Mouse (Mus musculus) limb, embryonic 12.5 days (tissue): Measurements from ENCODE around the gene Ppp1r11. TPM values are rescaled to one million over a fixed set of nuclear protein-coding genes. Genes with fewer than 3 reads are reported as not detected.

ENCODE experiments used
- ATAC-seq: fragments of 200-750 bp; cut with Nextera tagmentation; 2 replicates; pipeline ENCODE4 v1.8.0; 2017; ENCODE audit warnings: low read depth, moderate TSS enrichment; ENCODE audit not compliant: insufficient number of reproducible peaks, insufficient read depth, low FRiP score, low TSS enrichment
- H3K27ac ChIP-seq: fragments of 300-500 bp; sonication (generic); 2 replicates; pipeline ENCODE4 v1.5.1; 2016; ENCODE audit warnings: mild to moderate bottlenecking, moderate library complexity
- H3K27me3 ChIP-seq: fragments of 300-500 bp; sonication (generic); 2 replicates; pipeline ENCODE4 v1.6.1; 2016; ENCODE audit warnings: mild to moderate bottlenecking, moderate library complexity
- H3K36me3 ChIP-seq: fragments of 300-500 bp; sonication (generic); 2 replicates; pipeline ENCODE4 v1.6.1; 2016; ENCODE audit warnings: mild to moderate bottlenecking, moderate library complexity
- H3K4me1 ChIP-seq: fragments of 300-500 bp; sonication (generic); replicated peaks from 2 replicates; pipeline ENCODE4 v1.6.1; 2016
- H3K4me2 ChIP-seq: fragments of 300-500 bp; sonication (generic); 2 replicates; pipeline ENCODE4 v1.6.1; 2016; ENCODE audit warnings: mild to moderate bottlenecking, moderate library complexity
- H3K4me3 ChIP-seq: fragments of 300-500 bp; sonication (generic); replicated peaks from 2 replicates; pipeline ENCODE4 v1.5.1; 2016; ENCODE audit warnings: mild to moderate bottlenecking
- H3K9ac ChIP-seq: fragments of 300-500 bp; sonication (generic); replicated peaks from 2 replicates; pipeline ENCODE4 v1.6.1; 2016; ENCODE audit warnings: mild to moderate bottlenecking, moderate library complexity
- H3K9me3 ChIP-seq: fragments of 300-500 bp; sonication (generic); 2 replicates; pipeline ENCODE4 v1.6.1; 2016; ENCODE audit warnings: mild to moderate bottlenecking, moderate library complexity
- WGBS: fragments of 180-500 bp; shearing (Covaris S2); methylation state at CpG from one replicate; pipeline ENCODE4 v1.1.7; 2016; 5-methylcytosine and 5-hydroxymethylcytosine counted together
- polyA plus RNA-seq: library from polyadenylated mRNA; unstranded; fragments of >200 nt; fragmentation: Nextera tagmentation; extraction: Ambion mirVana; gene quantifications from 2 replicates; pipeline ENCODE4 v1.2.1, GENCODE M21; 2016

Gene Ppp1r11
- polyA plus RNA-seq, 1 experiment from 2014 or later: 109 TPM

DNA sequence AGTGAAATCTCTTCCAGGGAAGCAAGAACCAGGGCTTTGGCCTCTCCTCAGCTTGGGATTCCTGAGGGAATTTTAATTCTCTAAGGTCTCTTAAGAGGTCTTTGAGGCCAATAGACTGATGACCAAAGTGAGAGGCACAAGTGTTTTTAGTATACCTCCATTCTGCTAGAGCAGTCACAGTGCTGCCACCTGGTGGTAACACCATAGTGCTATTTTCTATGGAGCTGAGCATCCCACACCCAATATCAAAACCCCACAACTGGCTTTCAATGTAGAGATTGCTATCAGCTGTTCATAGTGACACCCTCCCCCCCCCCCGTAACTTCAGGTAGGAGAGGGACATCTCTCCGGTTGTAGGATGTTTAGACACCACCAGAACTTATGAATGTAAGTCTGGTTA is 37.4 kb downstream of the Ppp1r11 start:
- no peaks in the 10 kb centered on the region for H3K9me3 ChIP-seq
- H3K4me1 ChIP-seq: no peaks in the 10 kb centered on the region
- no peak overlapping the region for H3K4me3 ChIP-seq
- peaks cover 10% of the 10 kb centered on the region; the same call in 1 of the 2 replicates for H3K27me3 ChIP-seq
- H3K36me3 ChIP-seq: no peaks in the 10 kb centered on the region
- no peak overlapping the region for H3K27ac ChIP-seq
- no peak overlapping the region for H3K9ac ChIP-seq
- WGBS: 21% methylated on average over 2 of the region's 2 CpGs
- H3K4me2 ChIP-seq: no peak overlapping the region
- ATAC-seq: no peak

DNA sequence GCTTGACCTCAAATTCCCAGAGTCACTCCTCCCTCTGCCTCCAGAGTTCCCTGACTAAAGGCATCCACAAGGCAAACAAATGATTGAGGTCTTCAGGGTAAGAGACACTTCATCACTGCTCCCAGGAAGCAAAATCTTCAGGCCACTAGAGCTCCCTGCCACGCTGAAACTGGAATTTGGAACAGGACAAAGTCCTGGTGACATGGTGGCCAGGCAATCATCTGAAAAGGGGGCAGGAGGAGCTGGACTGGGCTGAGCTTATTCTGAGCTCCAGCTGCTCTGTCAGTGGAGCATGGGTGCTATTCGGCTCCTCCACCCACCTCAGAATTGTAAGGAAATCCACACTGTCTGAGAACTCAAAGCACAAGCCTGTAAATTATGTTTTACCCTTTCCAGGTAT is 39.5 kb downstream of the Ppp1r11 start:
- Histone ChIP-seq H3K4me1 (no peaks in the 10 kb centered on the region), H3K27ac (no peak overlapping the region), H3K9ac (no peak overlapping the region), H3K4me3 (no peak overlapping the region), H3K27me3 (peaks cover 8% of the 10 kb centered on the region; the same call in 1 of the 2 replicates), H3K4me2 (no peak overlapping the region), H3K36me3 (no peaks in the 10 kb centered on the region), H3K9me3 (no peaks in the 10 kb centered on the region)
- ATAC-seq: no peak
- 65% methylated on average over 2 of the region's 2 CpGs for WGBS

DNA sequence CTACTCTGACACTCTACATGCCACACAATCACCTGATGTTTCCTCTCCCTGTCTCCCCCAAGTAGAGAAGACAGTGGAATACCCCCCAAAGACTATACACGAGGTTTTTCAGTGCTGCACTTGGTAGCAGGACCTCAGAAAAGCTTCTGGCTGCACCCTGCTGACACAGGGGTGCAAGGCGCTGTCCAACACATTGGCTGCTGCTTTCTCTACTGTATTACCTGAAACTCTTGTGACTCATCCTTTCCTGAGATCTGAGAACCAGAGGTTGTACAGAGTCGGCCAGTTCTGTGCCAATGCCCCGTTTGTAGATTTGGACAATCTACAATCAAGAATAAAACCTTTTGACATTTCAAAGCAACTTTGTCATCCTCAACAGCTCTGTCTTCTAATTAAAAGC is 41.7 kb downstream of the Ppp1r11 start:
- no peak for ATAC-seq
- H3K4me3 ChIP-seq: no peak overlapping the region
- no peaks in the 10 kb centered on the region for H3K4me1 ChIP-seq
- H3K9me3 ChIP-seq: no peaks in the 10 kb centered on the region
- WGBS: 60% methylated on average over 4 of the region's 4 CpGs
- H3K27me3 ChIP-seq: peaks cover 8% of the 10 kb centered on the region; the same call in 1 of the 2 replicates
- H3K4me2 ChIP-seq: no peak overlapping the region
- no peak overlapping the region for H3K9ac ChIP-seq
- no peaks in the 10 kb centered on the region for H3K36me3 ChIP-seq
- H3K27ac ChIP-seq: no peak overlapping the region

DNA sequence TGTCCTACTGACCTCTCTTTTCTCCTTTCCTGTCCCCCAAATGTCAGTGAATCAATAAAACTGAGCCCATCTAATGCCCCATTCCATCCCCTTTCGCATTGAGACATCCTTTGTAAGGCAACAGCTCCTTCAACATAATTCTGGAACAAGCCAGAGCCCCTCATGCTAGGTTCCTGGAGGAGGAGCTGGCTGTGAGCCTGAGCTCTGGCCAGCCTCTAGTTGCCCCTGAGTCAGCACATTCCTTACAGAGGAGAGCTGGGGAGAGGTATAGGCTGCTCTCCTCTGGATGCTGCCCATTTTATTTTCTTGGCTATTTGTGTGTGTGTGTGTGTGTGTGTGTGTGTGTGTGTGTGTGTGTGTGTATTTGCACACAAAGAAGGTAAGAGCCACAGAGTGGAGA is 43.3 kb downstream of the Ppp1r11 start:
- Histone ChIP-seq H3K9me3 (no peaks in the 10 kb centered on the region), H3K36me3 (no peaks in the 10 kb centered on the region), H3K4me2 (no peak overlapping the region), H3K4me1 (no peaks in the 10 kb centered on the region), H3K9ac (no peak overlapping the region), H3K27me3 (peaks cover 8% of the 10 kb centered on the region; the same call in 1 of the 2 replicates), H3K27ac (no peak overlapping the region), H3K4me3 (no peak overlapping the region)
- 55% methylated on average over 1 of the region's 1 CpGs for WGBS
- ATAC-seq: no peak

DNA sequence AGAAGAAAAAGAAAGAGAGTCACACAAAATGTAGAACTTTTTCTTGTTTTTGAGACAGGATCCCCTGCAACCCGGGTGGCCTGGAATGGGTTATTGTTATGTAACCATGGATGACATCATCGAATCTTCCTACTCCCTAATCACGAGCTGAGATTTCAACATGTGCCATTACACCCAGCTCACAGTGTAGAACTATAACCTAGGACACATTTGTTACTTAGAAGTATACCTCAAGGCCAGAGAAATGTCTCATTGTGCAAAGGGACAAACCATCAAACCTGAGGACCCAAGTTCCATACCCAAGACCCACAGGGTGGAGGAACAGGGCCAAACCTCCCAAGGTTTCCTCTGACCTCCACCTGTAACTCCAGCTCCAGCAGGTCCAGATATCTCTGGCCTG is 47.9 kb downstream of the Ppp1r11 start:
- Histone ChIP-seq H3K27ac (no peak overlapping the region), H3K27me3 (no peaks in the 10 kb centered on the region), H3K9ac (no peak overlapping the region), H3K4me1 (no peaks in the 10 kb centered on the region), H3K36me3 (no peaks in the 10 kb centered on the region), H3K9me3 (no peaks in the 10 kb centered on the region), H3K4me2 (no peak overlapping the region), H3K4me3 (no peak overlapping the region)
- WGBS: 79% methylated on average over 3 of the region's 3 CpGs
- no peak for ATAC-seq

DNA sequence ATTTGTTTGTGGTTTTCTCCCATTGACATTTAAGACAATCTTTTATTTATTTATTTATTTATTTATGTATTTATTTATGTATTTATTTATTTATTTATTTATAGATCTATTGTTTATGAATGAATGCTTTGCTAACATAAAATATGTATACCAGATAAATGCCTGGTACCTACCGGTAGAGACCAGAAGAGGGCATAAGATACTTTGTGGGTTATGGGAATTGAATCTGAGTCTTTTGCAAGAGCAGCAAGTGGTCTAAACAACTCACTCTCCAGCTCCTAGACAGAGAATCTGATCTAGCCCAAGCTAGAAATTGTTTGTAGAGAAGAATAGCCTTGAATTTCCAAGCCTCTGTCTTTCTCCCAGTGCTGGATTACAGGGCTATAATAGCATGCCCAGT is 50.9 kb downstream of the Ppp1r11 start:
- Histone ChIP-seq H3K4me1 (no peaks in the 10 kb centered on the region), H3K27me3 (no peaks in the 10 kb centered on the region), H3K9me3 (no peaks in the 10 kb centered on the region), H3K27ac (no peak overlapping the region), H3K4me3 (no peak overlapping the region), H3K9ac (no peak overlapping the region), H3K36me3 (no peaks in the 10 kb centered on the region), H3K4me2 (no peak overlapping the region)
- ATAC-seq: no peak
- WGBS: 34% methylated on average over 1 of the region's 1 CpGs

DNA sequence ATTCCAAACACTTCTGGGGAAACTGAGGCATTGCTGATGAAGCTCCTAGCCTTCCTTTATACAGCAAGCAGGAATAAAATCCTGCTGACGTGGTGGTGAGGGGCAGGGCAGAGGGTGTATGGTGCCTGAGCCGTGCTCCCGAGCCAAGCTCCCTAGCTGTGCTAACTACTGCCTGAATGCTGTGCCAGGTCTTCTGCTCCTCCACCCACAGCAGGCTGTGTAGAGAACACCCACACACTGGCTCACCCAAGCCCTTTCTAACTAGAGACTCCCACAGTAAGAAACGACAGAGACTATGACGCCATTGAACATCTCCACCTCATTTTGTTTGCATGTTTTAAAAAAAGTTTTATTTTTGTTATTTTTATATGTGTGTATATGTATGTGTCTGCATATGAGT is 51.5 kb downstream of the Ppp1r11 start:
- no peaks in the 10 kb centered on the region for H3K36me3 ChIP-seq
- ATAC-seq: no peak
- H3K4me3 ChIP-seq: no peak overlapping the region
- no peaks in the 10 kb centered on the region for H3K27me3 ChIP-seq
- no peaks in the 10 kb centered on the region for H3K9me3 ChIP-seq
- H3K27ac ChIP-seq: no peak overlapping the region
- no peak overlapping the region for H3K4me2 ChIP-seq
- H3K9ac ChIP-seq: no peak overlapping the region
- 77% methylated on average over 5 of the region's 5 CpGs for WGBS
- H3K4me1 ChIP-seq: no peaks in the 10 kb centered on the region

DNA sequence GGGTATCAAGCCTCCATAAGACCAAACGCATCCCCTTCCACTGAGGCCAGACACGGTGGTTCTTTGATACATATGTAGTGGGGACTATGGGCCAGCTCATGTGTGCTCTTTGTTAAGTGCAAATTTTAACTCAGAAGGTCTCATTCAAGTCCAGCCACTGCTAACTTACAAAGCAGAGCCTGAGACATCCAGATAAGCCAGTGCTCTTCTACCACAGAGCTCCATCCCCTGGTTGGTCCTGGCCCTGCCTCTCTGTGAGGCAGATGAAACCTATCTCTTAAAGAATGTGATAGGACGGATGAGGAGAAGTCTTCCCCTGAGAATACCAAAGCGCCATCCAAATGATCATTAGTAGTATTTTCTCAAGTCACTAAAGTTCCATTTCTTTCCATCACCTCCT is 52.2 kb downstream of the Ppp1r11 start:
- Histone ChIP-seq H3K4me1 (no peaks in the 10 kb centered on the region), H3K4me2 (no peak overlapping the region), H3K27ac (no peak overlapping the region), H3K27me3 (no peaks in the 10 kb centered on the region), H3K4me3 (no peak overlapping the region), H3K9me3 (no peaks in the 10 kb centered on the region), H3K9ac (no peak overlapping the region), H3K36me3 (no peaks in the 10 kb centered on the region)
- 77% methylated on average over 4 of the region's 4 CpGs for WGBS
- ATAC-seq: no peak

Other genes with a start within 250 kb of the Ppp1r11 start
- gene H2-M10.5, start 178.8 kb downstream of the Ppp1r11 start, polyA plus RNA-seq: not detected in 2 replicates
- not detected in 2 replicates for gene H2-M10.6, start 139.6 kb downstream of the Ppp1r11 start, polyA plus RNA-seq
- 49.5 and 57.3 TPM in 2 replicates for gene Trim26, start 114.6 kb downstream of the Ppp1r11 start, polyA plus RNA-seq
- 0.15 and 0.41 TPM in 2 replicates for gene Trim15, start 84.5 kb downstream of the Ppp1r11 start, polyA plus RNA-seq
- 5.8 and 6.7 TPM in 2 replicates for gene Trim10, start 82.2 kb downstream of the Ppp1r11 start, polyA plus RNA-seq
- gene Trim40, start 61.6 kb downstream of the Ppp1r11 start, polyA plus RNA-seq: not detected in 2 replicates
- not detected in 2 replicates for gene Trim31, start 53.6 kb downstream of the Ppp1r11 start, polyA plus RNA-seq
- gene Rnf39, start 8.8 kb downstream of the Ppp1r11 start, polyA plus RNA-seq: 0.73 and 1.3 TPM in 2 replicates
- gene Znrd1, start 6.8 kb upstream of the Ppp1r11 start, polyA plus RNA-seq: 114 and 115 TPM in 2 replicates
- gene Znrd1as, start 6.9 kb upstream of the Ppp1r11 start, polyA plus RNA-seq: 7.0 and 7.4 TPM in 2 replicates
- gene 2410137M14Rik, start 29.5 kb upstream of the Ppp1r11 start, polyA plus RNA-seq: not detected in 2 replicates
- gene H2-M5, start 37.8 kb upstream of the Ppp1r11 start, polyA plus RNA-seq: 1.4 and 1.9 TPM in 2 replicates
- 124 and 130 TPM in 2 replicates for gene Zfp57, start 49.4 kb upstream of the Ppp1r11 start, polyA plus RNA-seq
- gene Mog, start 71.7 kb upstream of the Ppp1r11 start, polyA plus RNA-seq: 0.24 TPM in 1 of 2 replicates, not detected in the other
- 18.0 and 18.1 TPM in 2 replicates for gene Gabbr1, start 94.2 kb upstream of the Ppp1r11 start, polyA plus RNA-seq
- gene Olfr90, start 136.8 kb upstream of the Ppp1r11 start, polyA plus RNA-seq: 0.08 TPM in 1 of 2 replicates, not detected in the other
- gene Olfr91, start 146.5 kb upstream of the Ppp1r11 start, polyA plus RNA-seq: not detected in 2 replicates
- not detected in 2 replicates for gene Olfr92, start 168.3 kb upstream of the Ppp1r11 start, polyA plus RNA-seq
- not detected in 2 replicates for gene Olfr93, start 209.8 kb upstream of the Ppp1r11 start, polyA plus RNA-seq
- gene Ubd, start 242.2 kb upstream of the Ppp1r11 start, polyA plus RNA-seq: not detected in 2 replicates
- gene Olfr94, start 249.3 kb upstream of the Ppp1r11 start, polyA plus RNA-seq: not detected in 2 replicates